Mouse (Mus musculus) cerebellum, adult 2 months (tissue): Measurements from ENCODE around the gene Rgsl1. TPM values are rescaled to one million over a fixed set of nuclear protein-coding genes. Genes with fewer than 3 reads are reported as not detected.
"Not testable (repeated sequence)": the region's sequence is repeated elsewhere in the genome, so short reads cannot be mapped to it uniquely, and the experiment has no call there.

Experiments used
- DNase-seq, 2 experiments: peaks; one replicate each; pipeline ENCODE4 v3.0.0; 2021
- H3K27ac ChIP-seq: fragments of 200-500 bp; 2 replicates; pipeline ENCODE4 v1.5.1; 2012; ENCODE audit warnings: low read length, control low read depth, inconsistent platforms; ENCODE audit not compliant: insufficient read depth
- H3K27me3 ChIP-seq: fragments of 200-500 bp; 2 replicates; pipeline ENCODE4 v1.6.1; 2012; ENCODE audit warnings: inconsistent platforms, mild to moderate bottlenecking, low read length, moderate library complexity; ENCODE audit not compliant: control insufficient read depth, insufficient read depth
- H3K4me1 ChIP-seq: fragments of 200-500 bp; 2 replicates; pipeline ENCODE4 v1.6.1; 2011; ENCODE audit warnings: low read length; ENCODE audit not compliant: control insufficient read depth, insufficient read depth
- H3K4me3 ChIP-seq: fragments of 200-500 bp; replicated peaks from 2 replicates; pipeline ENCODE3; 2011; ENCODE audit warnings: mild to moderate bottlenecking, low read depth, low read length, control low read depth; ENCODE audit not compliant: insufficient read depth
- CTCF ChIP-seq: fragments of 200-500 bp; IDR thresholded peaks from 2 replicates; pipeline ENCODE4 v1.5.1; 2011; ENCODE audit warnings: low read depth, mild to moderate bottlenecking, control low read depth, low read length, moderate library complexity, borderline replicate concordance; ENCODE audit not compliant: insufficient read depth
- POLR2A ChIP-seq: fragments of 200-500 bp; IDR thresholded peaks from 2 replicates; pipeline ENCODE4 v1.6.1; 2011; ENCODE audit warnings: low read length, control low read depth, borderline replicate concordance; ENCODE audit not compliant: insufficient read depth
- WGBS: fragments of 180-500 bp; shearing (Covaris S2); methylation state at CpG from one replicate; pipeline ENCODE4 v1.1.7; 2018; 5-methylcytosine and 5-hydroxymethylcytosine counted together
- polyA plus RNA-seq: library from polyadenylated mRNA; depleted of rRNA; stranded (reverse); fragments of >200 nt; gene quantifications from 2 replicates; pipeline ENCODE4 v1.2.3, GENCODE M21; 2012

The Rgsl1 gene
- polyA plus RNA-seq, 1 experiment, result 0.70 TPM

- no peaks in the 10 kb centered on the region for H3K4me1 ChIP-seq
- 92% methylated on average over 6 of the region's 6 CpGs for WGBS
- H3K27ac ChIP-seq, result no peak overlapping the region
- no peaks in the 10 kb centered on the region for H3K27me3 ChIP-seq
- no peak overlapping the region for H3K4me3 ChIP-seq
- TF ChIP-seq POLR2A (no peak), CTCF (no peak)
- no peak for DNase-seq
Observed at GRCm38 (mm10) chr1:153775174-153775573, 68.8 kb downstream of the Rgsl1 start.

GRCm38 (mm10) chr1:153770776-153771167, 73.2 kb downstream of the Rgsl1 start:
- WGBS, result 96% methylated on average over 1 of the region's 1 CpGs
- H3K27ac ChIP-seq, result no peak overlapping the region
- no peak overlapping the region for H3K4me3 ChIP-seq
- H3K27me3 ChIP-seq, result no peaks in the 10 kb centered on the region
- no peaks in the 10 kb centered on the region for H3K4me1 ChIP-seq
- DNase-seq, result no peak
- TF ChIP-seq CTCF, result no peak
- TF ChIP-seq POLR2A, result no peak

- no peak for TF ChIP-seq POLR2A
- TF ChIP-seq CTCF, result no peak
- 91% methylated on average over 10 of the region's 10 CpGs for WGBS
- no peaks in the 10 kb centered on the region for H3K4me1 ChIP-seq
- no peaks in the 10 kb centered on the region for H3K27me3 ChIP-seq
- H3K27ac ChIP-seq, result no peak overlapping the region
- DNase-seq, result no peak
- no peak overlapping the region for H3K4me3 ChIP-seq
Observed at GRCm38 (mm10) chr1:153769998-153770775, 73.8 kb downstream of the Rgsl1 start.

GRCm38 (mm10) chr1:153769571-153769970, 74.4 kb downstream of the Rgsl1 start:
- not testable (repeated sequence) for DNase-seq, H3K4me1 ChIP-seq, H3K4me3 ChIP-seq, H3K27ac ChIP-seq, H3K27me3 ChIP-seq
- 66% methylated on average over 6 of the region's 6 CpGs for WGBS

GRCm38 (mm10) chr1:153768465-153768864, 75.5 kb downstream of the Rgsl1 start:
- TF ChIP-seq CTCF (no peak), POLR2A (no peak)
- Histone ChIP-seq H3K27me3 (no peaks in the 10 kb centered on the region), H3K27ac (no peak overlapping the region), H3K4me1 (no peaks in the 10 kb centered on the region), H3K4me3 (no peak overlapping the region)
- 89% methylated on average over 5 of the region's 5 CpGs for WGBS
- DNase-seq, result no peak

GRCm38 (mm10) chr1:153767281-153767680, 76.7 kb downstream of the Rgsl1 start:
- no peak for TF ChIP-seq CTCF
- TF ChIP-seq POLR2A, result no peak
- WGBS, result 84% methylated on average over 1 of the region's 1 CpGs
- H3K27ac ChIP-seq, result no peak overlapping the region
- no peaks in the 10 kb centered on the region for H3K4me1 ChIP-seq
- no peak for DNase-seq
- H3K27me3 ChIP-seq, result no peaks in the 10 kb centered on the region
- H3K4me3 ChIP-seq, result no peak overlapping the region

GRCm38 (mm10) chr1:153766298-153766697, 77.6 kb downstream of the Rgsl1 start:
- no peaks in the 10 kb centered on the region for H3K4me1 ChIP-seq
- no peak overlapping the region for H3K27ac ChIP-seq
- 48% methylated on average over 8 of the region's 8 CpGs for WGBS
- H3K4me3 ChIP-seq, result no peak overlapping the region
- no peak for TF ChIP-seq CTCF
- TF ChIP-seq POLR2A, result no peak
- no peaks in the 10 kb centered on the region for H3K27me3 ChIP-seq
- DNase-seq, result no peak

GRCm38 (mm10) chr1:153764136-153764535, 79.8 kb downstream of the Rgsl1 start:
- WGBS, result 90% methylated on average over 11 of the region's 11 CpGs
- Histone ChIP-seq H3K4me1 (no peaks in the 10 kb centered on the region), H3K27me3 (no peaks in the 10 kb centered on the region), H3K4me3 (no peak overlapping the region), H3K27ac (no peak overlapping the region)
- TF ChIP-seq CTCF (no peak), POLR2A (no peak)
- no peak for DNase-seq
